Mouse (Mus musculus) spleen, adult 2 months (tissue): ENCODE results near the gene Foxj1.

Source experiments
- CTCF ChIP-seq: fragments of 200-500 bp; IDR thresholded peaks from 2 replicates; pipeline ENCODE4 v1.5.1; 2011; ENCODE audit warnings: mild to moderate bottlenecking, inconsistent platforms; ENCODE audit not compliant: insufficient read depth, insufficient read length, insufficient replicate concordance; ENCODE audit errors: extremely low read depth
- POLR2A ChIP-seq: fragments of 200-500 bp; IDR thresholded peaks from 2 replicates; pipeline ENCODE4 v1.6.1; 2011; ENCODE audit warnings: low read depth, low read length, inconsistent platforms

DNA sequence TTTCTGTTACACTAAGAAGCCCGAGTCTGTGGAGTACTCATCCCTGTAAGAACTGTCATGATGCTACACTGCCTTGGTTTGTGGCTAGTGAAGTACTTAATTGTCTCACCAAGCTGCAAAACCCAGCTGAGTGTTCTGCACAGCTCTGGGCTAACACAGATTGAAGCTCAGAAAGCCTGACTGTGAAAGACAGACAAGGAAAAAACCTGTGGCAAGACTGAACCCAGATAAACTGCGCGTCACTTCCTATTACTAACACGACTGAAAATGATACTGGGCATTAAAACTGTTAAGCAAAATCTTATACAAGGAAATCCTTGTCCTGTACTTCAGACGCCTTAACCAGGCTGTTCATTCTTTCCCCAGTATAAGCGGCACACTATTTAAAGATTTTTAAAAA, 44.3 kb upstream of the Foxj1 start:
- TF ChIP-seq CTCF (no peak), POLR2A (no peak)
